Mouse (Mus musculus) ES-E14 (cell line): ENCODE data around the gene Paqr3.

Experiments used
- MAFK ChIP-seq: IDR thresholded peaks from 2 replicates; pipeline ENCODE4 v1.6.1; 2014; ENCODE audit warnings: mild to moderate bottlenecking, low read depth, low read length, inconsistent platforms; ENCODE audit not compliant: insufficient read depth
- ZC3H11A ChIP-seq: IDR thresholded peaks from 2 replicates; pipeline ENCODE4 v1.6.1; 2012; ENCODE audit warnings: low read depth, mild to moderate bottlenecking, inconsistent platforms, low read length, borderline replicate concordance
- ZNF384 ChIP-seq: IDR thresholded peaks from 2 replicates; pipeline ENCODE4 v1.6.1; 2012; ENCODE audit warnings: low read depth, low read length, inconsistent platforms

GRCm38 (mm10) chr5:97090034-97090784 is 21.2 kb downstream of the Paqr3 start:
- TF ChIP-seq MAFK (no peak), ZNF384 (no peak), ZC3H11A (no peak)
